Mouse (Mus musculus) spleen, postnatal 4 days (tissue): Measurements from ENCODE around the gene Il10ra.

ENCODE experiments used
- DNase-seq, 2 experiments: peaks; one replicate each; pipeline ENCODE4 v3.0.0; 2022; ENCODE audit warnings: low spot score in 2 of 2

Il10ra gene

GRCm38 (mm10) chr9:45261466-45261865 is 7.5 kb downstream of the Il10ra start:
- DNase-seq = no peak

GRCm38 (mm10) chr9:45259065-45259464 is 9.9 kb downstream of the Il10ra start:
- DNase-seq = peak in 1 of 2 experiments; percentile 55

DNA sequence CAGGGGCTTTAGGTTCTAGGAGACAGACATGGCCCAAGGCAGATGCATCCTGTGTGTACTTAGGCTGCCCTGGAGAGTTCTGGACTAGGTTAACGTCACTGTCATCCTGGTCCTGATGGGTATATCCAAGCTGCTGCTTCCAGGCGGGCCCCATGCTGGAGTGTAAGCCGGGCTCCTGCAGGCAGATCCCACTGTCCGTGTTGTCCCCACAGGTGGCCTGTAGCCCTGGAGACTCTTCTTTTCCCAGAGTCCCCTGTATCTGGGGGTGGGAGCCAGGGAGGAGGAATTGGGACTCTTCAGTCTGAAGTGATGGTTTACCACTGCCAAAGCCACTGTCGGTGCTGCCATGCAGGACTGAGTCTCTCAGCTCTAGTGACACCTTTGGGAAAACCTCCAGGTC is 13.0 kb downstream of the Il10ra start:
- peak in 1 of 2 experiments; percentile 56 for DNase-seq

GRCm38 (mm10) chr9:45255431-45255830 is 13.5 kb downstream of the Il10ra start:
- DNase-seq = no peak

DNA sequence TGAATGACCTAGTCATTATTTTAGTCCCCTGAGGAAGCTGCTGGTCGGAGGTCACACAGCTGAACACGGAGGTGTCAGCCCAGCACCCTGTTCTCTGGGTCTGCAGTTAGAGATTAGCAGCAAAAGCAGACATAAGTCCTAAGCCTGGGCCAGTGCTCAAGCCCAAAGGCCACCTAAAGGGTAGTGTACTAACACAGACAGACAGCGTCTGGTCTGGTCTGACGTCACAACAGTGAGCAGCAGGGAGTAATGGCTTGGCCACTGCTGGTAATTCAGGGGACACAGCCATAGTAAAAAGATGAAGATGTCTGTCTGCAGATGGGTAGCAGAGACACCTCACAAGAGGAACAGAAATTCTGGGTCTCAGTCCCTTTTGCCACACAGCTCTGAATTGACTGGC is 14.3 kb downstream of the Il10ra start:
- no peak for DNase-seq

DNA sequence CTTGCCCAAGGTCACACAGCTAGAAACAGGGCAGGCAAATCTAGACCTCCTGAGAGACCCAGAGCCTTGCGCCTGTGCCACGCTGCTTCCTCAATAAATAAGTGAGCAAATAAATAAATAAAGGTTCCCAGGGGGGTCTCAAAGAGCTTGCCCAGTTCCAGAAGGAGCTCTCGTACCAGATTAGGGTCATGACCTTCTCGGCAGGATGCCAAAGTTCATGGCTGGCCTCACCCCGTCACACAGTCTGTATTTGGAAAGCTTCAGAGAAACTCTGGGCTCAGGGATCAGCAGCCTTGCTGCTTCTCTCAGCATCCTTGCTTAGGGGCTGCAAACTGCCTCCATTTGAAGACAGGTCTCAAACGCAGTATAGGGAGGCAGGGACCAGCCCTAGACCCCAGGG is 14.9 kb downstream of the Il10ra start:
- DNase-seq = no peak

DNA sequence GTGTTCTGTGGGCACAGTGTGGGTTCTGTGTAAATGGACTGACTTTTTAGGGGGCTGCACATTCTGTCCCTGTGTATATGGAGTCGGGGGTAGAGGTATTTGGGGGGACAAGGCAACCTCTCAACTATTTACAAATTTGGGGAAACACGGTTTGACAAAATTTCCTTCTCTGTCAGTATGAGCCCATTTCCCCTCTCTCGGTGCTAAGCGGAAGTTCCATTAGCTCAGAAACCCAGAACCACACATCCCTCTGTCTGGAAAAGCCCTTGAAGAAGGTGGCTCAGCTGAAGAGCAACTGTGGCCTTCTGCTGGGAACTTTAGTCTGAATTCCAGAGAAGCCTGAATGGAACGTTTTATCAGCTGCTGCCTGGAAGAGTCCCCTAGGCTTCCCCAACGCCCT is 16.6 kb downstream of the Il10ra start:
- DNase-seq = no peak

DNA sequence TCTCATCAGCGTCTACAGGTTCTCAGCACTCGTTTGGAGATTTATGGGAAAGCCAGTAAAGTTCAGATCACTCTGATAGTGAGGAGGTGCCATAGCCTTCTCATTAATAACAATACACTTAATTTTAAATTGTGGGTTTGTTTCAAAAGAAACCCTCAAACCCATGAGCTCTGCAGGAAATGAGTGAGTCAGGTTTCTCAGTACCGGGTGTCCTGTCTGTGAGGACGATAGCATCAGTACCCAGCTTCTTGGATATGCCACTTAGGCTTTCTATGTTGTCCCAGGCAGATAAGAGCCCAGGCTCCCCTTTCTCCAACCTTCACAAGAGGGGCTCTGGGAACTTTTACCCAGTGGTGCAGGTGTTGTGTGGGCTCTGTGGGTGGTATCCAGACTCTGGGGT is 17.0 kb downstream of the Il10ra start:
- DNase-seq = no peak

DNA sequence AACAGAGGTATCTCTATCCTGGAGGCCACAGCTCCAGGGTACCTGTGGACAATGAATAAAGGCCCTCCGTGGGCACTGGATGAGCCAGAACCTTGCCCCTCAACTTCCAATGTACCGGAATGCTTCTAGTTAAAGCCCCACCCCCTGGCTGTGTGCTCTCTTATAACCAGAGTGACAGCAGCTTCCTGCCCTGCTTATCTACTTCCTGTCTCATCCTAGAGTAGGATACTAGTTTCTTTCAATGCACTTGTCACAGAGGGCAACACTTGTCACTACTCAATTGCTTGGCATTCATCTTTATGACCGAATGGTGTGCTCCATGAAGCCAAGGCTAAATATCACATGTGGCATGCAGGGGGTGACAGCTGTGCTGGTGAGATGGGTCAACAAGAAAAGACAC is 17.7 kb downstream of the Il10ra start:
- DNase-seq = no peak

DNA sequence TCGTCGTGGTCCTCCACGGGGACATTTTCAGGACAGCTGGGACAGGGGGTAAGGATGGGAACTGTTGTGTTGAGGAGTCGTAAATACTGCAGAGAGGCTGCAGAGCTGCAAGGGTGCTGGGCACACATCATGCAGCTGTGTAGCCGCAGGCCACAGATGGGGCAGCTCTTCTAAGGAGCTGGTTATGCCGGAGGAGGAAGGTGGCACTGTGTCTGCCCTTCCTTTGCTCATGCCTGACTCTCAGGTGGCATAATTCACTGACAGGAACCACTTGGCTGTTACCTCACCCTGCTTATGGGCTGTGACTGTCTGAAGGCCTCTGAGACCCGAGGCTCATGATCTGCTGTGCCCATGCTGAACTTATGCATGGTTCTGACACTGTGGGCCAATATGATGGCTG is 18.6 kb downstream of the Il10ra start:
- no peak for DNase-seq

- DNase-seq = no peak
Observed at GRCm38 (mm10) chr9:45247536-45247935, 21.4 kb downstream of the Il10ra start.

DNA sequence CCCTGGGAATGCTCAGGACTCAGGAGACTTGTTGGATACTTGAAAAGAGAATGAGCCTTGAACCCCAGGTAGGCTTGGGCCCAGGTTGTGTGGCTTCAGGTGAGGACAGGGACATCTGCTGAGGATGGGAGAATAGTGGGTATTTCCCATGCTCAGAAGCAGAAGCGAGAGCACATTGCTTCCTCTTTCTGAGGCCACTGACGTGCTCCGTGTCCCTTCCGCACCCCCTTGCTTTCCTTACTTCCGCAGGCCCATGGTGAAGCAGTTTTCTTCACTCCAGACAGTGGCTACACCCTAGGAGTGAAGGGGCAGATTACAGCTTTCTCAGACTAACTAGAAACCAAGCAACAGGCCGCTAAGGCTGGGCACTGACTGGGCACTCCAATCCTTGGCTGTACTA is 22.9 kb downstream of the Il10ra start:
- peak; percentile 56 to 74 for DNase-seq

- no peak for DNase-seq
Observed at GRCm38 (mm10) chr9:45245432-45245831, 23.5 kb downstream of the Il10ra start.

DNA sequence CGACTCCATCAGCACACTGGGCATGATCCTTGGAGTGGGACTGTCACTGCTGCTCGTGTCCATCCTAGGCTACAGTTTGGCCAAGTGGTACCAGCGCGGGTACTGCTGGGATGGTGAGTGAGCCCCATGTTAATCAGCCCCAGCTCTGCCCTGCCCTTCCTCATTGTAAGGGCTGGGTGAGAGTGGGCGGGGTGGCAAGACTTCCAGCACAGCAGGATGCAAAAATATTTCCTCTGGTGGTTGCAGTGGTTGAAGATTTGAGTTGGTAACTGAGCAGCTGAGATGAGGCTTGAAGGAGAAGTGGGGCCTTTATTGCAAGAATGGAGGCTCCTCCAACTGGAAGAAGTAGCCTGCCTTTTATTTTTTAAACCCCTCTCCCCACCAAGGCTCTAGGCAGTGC is 27.6 kb downstream of the Il10ra start:
- peak; percentile 43 to 68 for DNase-seq

DNA sequence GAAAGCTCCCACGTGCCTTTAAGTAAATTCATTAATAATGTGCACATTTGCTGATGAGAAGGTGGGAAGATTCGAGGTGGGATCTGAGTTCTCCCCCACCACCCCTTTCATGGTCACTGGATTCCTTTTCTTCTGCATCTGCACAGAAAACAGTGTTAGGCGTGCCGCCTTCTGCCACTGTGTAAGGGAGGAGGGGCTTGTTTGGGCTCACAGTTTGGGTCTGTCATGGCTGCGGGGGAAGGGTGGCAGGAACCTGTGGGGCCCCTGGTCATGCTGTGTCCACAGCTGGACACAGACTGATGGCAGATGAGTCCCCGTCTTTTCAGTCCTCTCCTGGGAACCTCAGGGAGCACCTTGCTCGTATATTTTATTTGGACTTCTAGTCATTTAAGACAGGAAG is 32.2 kb downstream of the Il10ra start:
- DNase-seq = no peak

DNA sequence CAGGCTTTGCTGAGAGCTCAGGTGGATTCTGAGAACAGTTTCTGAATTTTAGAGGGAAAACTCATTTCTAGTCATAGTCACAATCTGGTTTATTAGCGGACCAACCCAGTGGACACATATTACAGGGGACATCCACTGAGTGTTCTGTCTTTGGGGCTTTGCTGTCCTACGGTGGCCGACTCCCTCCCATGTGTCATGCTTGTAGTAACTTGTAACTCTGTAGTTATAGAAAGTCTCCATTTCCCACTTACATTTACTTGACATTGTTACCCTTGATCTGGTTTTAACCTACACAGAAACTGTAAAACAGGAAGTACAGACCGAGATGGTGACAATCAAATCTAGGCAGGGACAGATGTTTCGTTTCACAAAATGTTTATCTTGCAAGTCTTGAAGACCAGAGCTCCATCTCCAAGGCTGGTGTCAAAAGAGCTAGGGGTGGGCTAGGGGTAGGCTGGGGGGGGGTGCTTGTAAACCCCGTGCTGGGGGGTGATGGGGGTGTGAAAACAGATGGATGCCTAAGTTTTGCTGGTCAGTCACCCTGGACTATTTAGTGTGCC is 33.2 kb downstream of the Il10ra start:
- DNase-seq = no peak

DNA sequence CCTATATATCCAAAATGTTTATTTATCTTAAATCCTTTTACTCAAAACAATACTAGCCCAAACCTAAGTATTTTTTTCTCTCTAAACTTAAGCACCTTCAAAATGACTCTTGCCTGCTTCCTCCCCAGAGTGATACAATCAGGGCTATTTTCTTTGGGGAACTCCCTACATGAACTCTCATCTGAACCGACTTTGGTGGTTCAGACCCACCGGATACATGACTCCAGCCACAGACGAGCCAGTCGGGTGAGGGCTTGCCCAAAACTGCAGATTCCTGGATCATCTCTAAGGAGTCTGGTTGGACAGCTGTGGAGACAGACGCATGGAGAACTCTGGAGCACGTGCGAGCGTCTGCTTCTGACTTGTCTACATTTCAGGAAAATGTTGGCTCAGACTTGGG is 39.6 kb downstream of the Il10ra start:
- DNase-seq = no peak

DNA sequence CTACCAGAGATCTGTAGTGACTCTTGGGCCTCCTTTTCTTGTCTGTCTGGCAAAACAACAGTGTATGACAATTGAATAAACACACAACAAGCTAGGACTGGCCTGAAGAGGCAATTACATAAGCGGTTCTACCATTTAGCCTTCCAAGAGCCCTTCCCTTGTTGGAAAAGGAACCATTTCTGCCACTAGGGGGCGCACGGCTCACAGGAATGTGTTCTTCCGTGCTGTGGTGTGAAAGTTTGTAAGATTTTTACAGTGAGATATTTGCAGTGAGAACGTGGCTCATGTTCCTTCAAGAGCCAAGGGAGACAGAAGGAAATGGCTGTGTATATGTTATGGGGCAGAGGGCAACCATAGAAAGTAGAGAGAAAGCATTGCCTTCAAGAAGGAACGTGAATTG is 47.4 kb downstream of the Il10ra start:
- DNase-seq = peak; percentile 84 to 97

DNA sequence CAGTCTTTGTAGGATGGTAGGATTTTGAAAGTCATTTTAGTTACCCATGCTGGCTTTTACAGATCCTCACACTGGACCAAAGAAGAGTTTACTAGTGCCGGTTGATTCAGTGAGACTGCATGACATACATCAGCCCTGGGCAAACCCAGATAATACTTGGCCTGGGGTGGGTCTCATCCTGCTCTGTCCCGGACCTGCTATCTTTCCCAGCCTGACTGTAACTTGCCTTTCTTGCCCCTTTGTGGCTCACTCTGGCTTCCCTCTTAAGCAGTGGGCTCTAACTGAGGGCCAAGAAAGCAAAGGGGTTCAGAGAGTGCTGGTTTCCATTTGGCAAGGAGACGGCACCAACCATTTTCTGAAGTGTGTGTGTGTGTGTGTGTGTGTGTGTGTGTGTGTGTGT is 49.3 kb downstream of the Il10ra start:
- DNase-seq = no peak

GRCm38 (mm10) chr9:45215526-45216179 is 53.3 kb downstream of the Il10ra start:
- no peak for DNase-seq

DNA sequence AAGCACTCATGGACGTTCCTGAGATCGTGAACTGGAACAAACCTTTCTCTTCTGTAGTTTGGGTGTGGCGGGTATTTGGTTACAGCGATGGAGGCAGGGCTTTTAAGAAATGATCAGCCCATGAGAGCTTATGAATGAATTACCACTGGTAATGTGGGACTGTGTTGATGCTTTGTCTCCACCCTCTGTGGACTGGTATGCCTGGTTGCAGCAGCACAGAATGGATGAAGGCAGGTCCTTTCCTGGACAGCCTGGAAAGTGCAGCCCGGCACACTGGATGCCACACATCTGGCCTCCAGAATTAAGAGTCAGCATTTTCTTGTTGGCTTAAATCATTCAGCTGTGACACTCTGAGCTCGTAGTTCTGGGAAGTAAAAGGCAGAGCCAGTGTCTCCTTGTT is 56.9 kb downstream of the Il10ra start:
- DNase-seq = no peak

DNA sequence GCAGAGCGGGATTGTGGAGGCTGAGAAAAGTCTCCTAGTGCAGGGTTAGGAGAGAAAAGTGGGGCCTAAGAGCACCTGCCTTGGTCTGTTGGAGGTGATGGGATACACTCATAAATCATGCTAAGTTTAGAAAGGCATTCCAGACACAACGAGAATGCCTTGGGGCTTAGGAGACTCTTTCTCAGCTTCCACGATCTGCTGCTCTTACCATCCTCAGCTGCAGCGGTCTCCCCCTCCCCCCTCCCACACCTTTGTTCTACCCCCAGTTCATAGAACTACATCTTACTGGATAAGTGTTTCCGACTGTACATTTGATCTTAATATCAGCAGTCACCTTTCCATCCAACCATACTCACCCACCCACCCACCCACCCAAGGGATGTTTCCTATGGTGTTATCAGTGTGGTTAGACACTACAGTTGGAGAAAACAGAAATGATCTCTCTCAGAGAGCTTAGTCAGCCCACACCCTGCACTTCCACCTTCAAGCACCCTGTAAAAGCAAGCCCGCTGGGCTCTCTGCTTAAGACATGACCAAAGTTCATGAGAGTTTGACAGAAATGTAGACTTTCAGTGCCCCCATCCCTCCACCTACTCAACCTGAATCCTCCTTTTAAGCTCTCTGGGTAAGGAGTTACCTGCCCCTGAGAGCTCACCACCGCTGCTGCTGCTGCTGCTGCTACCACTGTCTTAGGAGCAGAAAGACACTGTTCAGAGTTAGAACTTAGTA is 61.8 kb downstream of the Il10ra start:
- DNase-seq = no peak

DNA sequence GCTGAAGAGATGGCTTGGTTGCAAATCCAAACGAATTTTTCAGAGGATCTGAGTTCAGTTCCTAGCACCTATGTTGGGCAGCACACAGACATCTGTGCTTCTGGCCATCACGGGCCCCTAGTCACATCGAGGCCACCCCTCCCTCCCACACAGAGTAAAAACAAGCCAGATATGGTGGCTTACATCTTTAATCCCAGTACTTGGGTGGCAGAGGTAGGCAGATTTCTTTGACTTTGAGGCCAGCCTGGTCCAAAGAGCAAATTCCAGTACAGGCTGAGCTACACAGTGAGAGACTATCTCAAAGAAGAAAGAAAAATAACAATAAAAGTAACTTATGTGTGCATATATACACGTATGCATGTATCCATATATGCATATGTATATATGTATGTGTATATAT is 62.8 kb downstream of the Il10ra start:
- DNase-seq = no peak
